Mouse (Mus musculus): Measurements from ENCODE around the gene Stmn3. TPM values are rescaled to one million over a fixed set of nuclear protein-coding genes. Genes with fewer than 3 reads are reported as not detected.
A peak's percentile ranks its signal among the peaks of the same experiment; 100 is the strongest.
"Not testable (repeated sequence)": the region's sequence is repeated elsewhere in the genome, so short reads cannot be mapped to it uniquely, and the experiment has no call there.

Gene Stmn3
- polyA plus RNA-seq, 1 experiment from 2014 or later, result 0.59 TPM

GRCm38 (mm10) chr2:181290937-181291336 lies 23.4 kb downstream of the Stmn3 start:
- no peak overlapping the region for H3K27ac ChIP-seq (ENCODE audit: low read depth, low read length)
- H3K4me3 ChIP-seq (ENCODE audit: low read depth, low read length), result no peak overlapping the region
- H3K36me3 ChIP-seq (ENCODE audit: control insufficient read depth, insufficient read depth, low read length), result peaks cover 3% of the 10 kb centered on the region
- H3K9ac ChIP-seq (ENCODE audit: low read depth, low read length), result no peak overlapping the region
- no peaks in the 10 kb centered on the region for H3K27me3 ChIP-seq (replicated peaks; ENCODE audit: control insufficient read depth, insufficient read depth, low read length)
- DNase-seq (ENCODE audit: low spot score), result no peak
- ATAC-seq (replicated peaks; ENCODE audit: low FRiP score), result no peak
- 57% methylated on average over 1 of the region's 1 CpGs for WGBS
- H3K4me2 ChIP-seq, result no peak overlapping the region
- H3K4me1 ChIP-seq (replicated peaks; ENCODE audit: control insufficient read depth, insufficient read depth, low read length), result peaks cover 12% of the 10 kb centered on the region
- no peaks in the 10 kb centered on the region for H3K9me3 ChIP-seq (ENCODE audit: control insufficient read depth, low read length)

GRCm38 (mm10) chr2:181288691-181289090 lies 25.6 kb downstream of the Stmn3 start:
- Histone ChIP-seq H3K27ac (ENCODE audit: low read depth, low read length) (no peak overlapping the region), H3K4me2 (peak overlapping the region; percentile 85)

GRCm38 (mm10) chr2:181287958-181288350 lies 26.3 kb downstream of the Stmn3 start, which contains the start of gene Gmeb2:
Gmeb2 (minus strand) TSS chr2:181288035.
- DNase-seq (ENCODE audit: low spot score), result peak; percentile 86
- Histone ChIP-seq H3K27ac (ENCODE audit: low read depth, low read length) (peak within 1 kb of the TSS; percentile 92), H3K9ac (ENCODE audit: low read depth, low read length) (peak within 1 kb of the TSS; percentile 95), H3K4me2 (peak within 1 kb of the TSS; percentile 85), H3K4me1 (replicated peaks; ENCODE audit: control insufficient read depth, insufficient read depth, low read length) (peaks cover 12% of the 10 kb centered on the region), H3K4me3 (ENCODE audit: low read depth, low read length) (peak within 1 kb of the TSS; percentile 80)
- not testable (repeated sequence) for H3K27me3 ChIP-seq (replicated peaks; ENCODE audit: control insufficient read depth, insufficient read depth, low read length); H3K36me3 ChIP-seq (ENCODE audit: control insufficient read depth, insufficient read depth, low read length); H3K9me3 ChIP-seq (ENCODE audit: control insufficient read depth, low read length)
- WGBS, result 6% methylated on average over 29 of the region's 38 CpGs
- peak; percentile 96 for ATAC-seq (replicated peaks; ENCODE audit: low FRiP score)

More at GRCm38 (mm10) chr2:181288691-181289090, 25.6 kb downstream of the Stmn3 start:
- peak overlapping the region; percentile 72 for H3K9ac ChIP-seq (ENCODE audit: low read depth, low read length)
- ATAC-seq (replicated peaks; ENCODE audit: low FRiP score) (no peak), DNase-seq (ENCODE audit: low spot score) (no peak)
- H3K36me3 ChIP-seq (ENCODE audit: control insufficient read depth, insufficient read depth, low read length), result peaks cover 6% of the 10 kb centered on the region
- peaks cover 12% of the 10 kb centered on the region for H3K4me1 ChIP-seq (replicated peaks; ENCODE audit: control insufficient read depth, insufficient read depth, low read length)
- no peaks in the 10 kb centered on the region for H3K27me3 ChIP-seq (replicated peaks; ENCODE audit: control insufficient read depth, insufficient read depth, low read length)
- H3K9me3 ChIP-seq (ENCODE audit: control insufficient read depth, low read length), result no peaks in the 10 kb centered on the region
- H3K4me3 ChIP-seq (ENCODE audit: low read depth, low read length), result peak overlapping the region; percentile 80
- WGBS, result 80% methylated on average over 3 of the region's 3 CpGs

GRCm38 (mm10) chr2:181287338-181287957 lies 26.9 kb downstream of the Stmn3 start:
- Histone ChIP-seq H3K9ac (ENCODE audit: low read depth, low read length) (peak overlapping the region; percentile 95), H3K36me3 (ENCODE audit: control insufficient read depth, insufficient read depth, low read length) (peaks cover 6% of the 10 kb centered on the region), H3K4me1 (replicated peaks; ENCODE audit: control insufficient read depth, insufficient read depth, low read length) (peaks cover 12% of the 10 kb centered on the region), H3K4me2 (peak overlapping the region; percentile 73), H3K9me3 (ENCODE audit: control insufficient read depth, low read length) (no peaks in the 10 kb centered on the region), H3K4me3 (ENCODE audit: low read depth, low read length) (peak overlapping the region; percentile 80), H3K27ac (ENCODE audit: low read depth, low read length) (peak overlapping the region; percentile 92), H3K27me3 (replicated peaks; ENCODE audit: control insufficient read depth, insufficient read depth, low read length) (no peaks in the 10 kb centered on the region)
- WGBS, result under 1% methylated on average over 22 of the region's 71 CpGs
- DNase-seq (ENCODE audit: low spot score), result peak; percentile 91
- peak; percentile 86 for ATAC-seq (replicated peaks; ENCODE audit: low FRiP score)

GRCm38 (mm10) chr2:181286629-181287337 lies 27.5 kb downstream of the Stmn3 start:
- H3K9ac ChIP-seq (ENCODE audit: low read depth, low read length), result peak overlapping the region; percentile 95
- WGBS, result 45% methylated on average over 6 of the region's 6 CpGs
- ATAC-seq (replicated peaks; ENCODE audit: low FRiP score) (no peak), DNase-seq (ENCODE audit: low spot score) (no peak)
- H3K27me3 ChIP-seq (replicated peaks; ENCODE audit: control insufficient read depth, insufficient read depth, low read length), result no peaks in the 10 kb centered on the region
- peak overlapping the region; percentile 92 for H3K27ac ChIP-seq (ENCODE audit: low read depth, low read length)
- peaks cover 12% of the 10 kb centered on the region for H3K4me1 ChIP-seq (replicated peaks; ENCODE audit: control insufficient read depth, insufficient read depth, low read length)
- H3K36me3 ChIP-seq (ENCODE audit: control insufficient read depth, insufficient read depth, low read length), result peaks cover 6% of the 10 kb centered on the region
- no peaks in the 10 kb centered on the region for H3K9me3 ChIP-seq (ENCODE audit: control insufficient read depth, low read length)
- peak overlapping the region; percentile 73 for H3K4me2 ChIP-seq
- peak overlapping the region; percentile 80 for H3K4me3 ChIP-seq (ENCODE audit: low read depth, low read length)

- Histone ChIP-seq H3K27me3 (replicated peaks; ENCODE audit: control insufficient read depth, insufficient read depth, low read length) (no peaks in the 10 kb centered on the region), H3K9me3 (ENCODE audit: control insufficient read depth, low read length) (no peaks in the 10 kb centered on the region), H3K4me2 (no peak overlapping the region), H3K9ac (ENCODE audit: low read depth, low read length) (no peak overlapping the region), H3K4me1 (replicated peaks; ENCODE audit: control insufficient read depth, insufficient read depth, low read length) (no peaks in the 10 kb centered on the region), H3K27ac (ENCODE audit: low read depth, low read length) (no peak overlapping the region), H3K4me3 (ENCODE audit: low read depth, low read length) (no peak overlapping the region), H3K36me3 (ENCODE audit: control insufficient read depth, insufficient read depth, low read length) (peaks cover 6% of the 10 kb centered on the region)
- ATAC-seq (replicated peaks; ENCODE audit: low FRiP score) (no peak), DNase-seq (ENCODE audit: low spot score) (no peak)
- 73% methylated on average over 1 of the region's 1 CpGs for whole genome bisulfite sequencing
Measured at GRCm38 (mm10) chr2:181279968-181280367, 34.3 kb downstream of the Stmn3 start.

- Histone ChIP-seq H3K36me3 (ENCODE audit: control insufficient read depth, insufficient read depth, low read length) (peaks cover 9% of the 10 kb centered on the region), H3K9me3 (ENCODE audit: control insufficient read depth, low read length) (no peaks in the 10 kb centered on the region), H3K4me3 (ENCODE audit: low read depth, low read length) (no peak overlapping the region), H3K4me2 (no peak overlapping the region), H3K27me3 (replicated peaks; ENCODE audit: control insufficient read depth, insufficient read depth, low read length) (no peaks in the 10 kb centered on the region), H3K9ac (ENCODE audit: low read depth, low read length) (no peak overlapping the region), H3K4me1 (replicated peaks; ENCODE audit: control insufficient read depth, insufficient read depth, low read length) (no peaks in the 10 kb centered on the region), H3K27ac (ENCODE audit: low read depth, low read length) (no peak overlapping the region)
- 69% methylated on average over 3 of the region's 3 CpGs for WGBS
- DNase-seq (ENCODE audit: low spot score) (no peak), ATAC-seq (replicated peaks; ENCODE audit: low FRiP score) (peak; percentile 53)
Measured at GRCm38 (mm10) chr2:181277866-181278265, 36.4 kb downstream of the Stmn3 start.

- H3K4me1 ChIP-seq (replicated peaks; ENCODE audit: control insufficient read depth, insufficient read depth, low read length), result no peaks in the 10 kb centered on the region
- ATAC-seq (replicated peaks; ENCODE audit: low FRiP score) (no peak), DNase-seq (ENCODE audit: low spot score) (no peak)
- no peaks in the 10 kb centered on the region for H3K27me3 ChIP-seq (replicated peaks; ENCODE audit: control insufficient read depth, insufficient read depth, low read length)
- no peak overlapping the region for H3K9ac ChIP-seq (ENCODE audit: low read depth, low read length)
- H3K9me3 ChIP-seq (ENCODE audit: control insufficient read depth, low read length), result no peaks in the 10 kb centered on the region
- no peak overlapping the region for H3K27ac ChIP-seq (ENCODE audit: low read depth, low read length)
- peaks cover 9% of the 10 kb centered on the region for H3K36me3 ChIP-seq (ENCODE audit: control insufficient read depth, insufficient read depth, low read length)
- no peak overlapping the region for H3K4me2 ChIP-seq
- 79% methylated on average over 1 of the region's 1 CpGs for WGBS
- H3K4me3 ChIP-seq (ENCODE audit: low read depth, low read length), result no peak overlapping the region
Measured at GRCm38 (mm10) chr2:181276766-181277165, 37.5 kb downstream of the Stmn3 start.

GRCm38 (mm10) chr2:181274639-181275038 lies 39.7 kb downstream of the Stmn3 start:
- H3K4me3 ChIP-seq (ENCODE audit: low read depth, low read length), result no peak overlapping the region
- H3K27me3 ChIP-seq (replicated peaks; ENCODE audit: control insufficient read depth, insufficient read depth, low read length), result no peaks in the 10 kb centered on the region
- H3K36me3 ChIP-seq (ENCODE audit: control insufficient read depth, insufficient read depth, low read length), result peaks cover 13% of the 10 kb centered on the region
- no peaks in the 10 kb centered on the region for H3K9me3 ChIP-seq (ENCODE audit: control insufficient read depth, low read length)
- H3K4me2 ChIP-seq, result no peak overlapping the region
- ATAC-seq (replicated peaks; ENCODE audit: low FRiP score) (no peak), DNase-seq (ENCODE audit: low spot score) (no peak)
- H3K27ac ChIP-seq (ENCODE audit: low read depth, low read length), result no peak overlapping the region
- no peak overlapping the region for H3K9ac ChIP-seq (ENCODE audit: low read depth, low read length)
- H3K4me1 ChIP-seq (replicated peaks; ENCODE audit: control insufficient read depth, insufficient read depth, low read length), result no peaks in the 10 kb centered on the region
- WGBS, result 73% methylated on average over 4 of the region's 4 CpGs

All from liver, embryonic 11.5 days (tissue).